In genomic region chr11:66534291-66534690, GRCm38 (mm10) we compare ENCODE assay signal across 23 mouse cellular contexts. TPM values are rescaled to one million over a fixed set of nuclear protein-coding genes. Genes with fewer than 3 reads are reported as not detected.
DNase-seq lines count a peak whose midpoint lies in the region; ATAC-seq and TF ChIP-seq lines count a peak whose summit lies in the region.
"Had no signal": no experiment of that assay in that cellular context is flagged by ENCODE, and none has a peak within 500 bp of the region (broad histone marks: within the 10 kb centered on the region; RNA-seq: fewer than 3 reads in every experiment).

No protein-coding gene starts in this region.

- no peak overlapping the region for H3K27ac ChIP-seq in midbrain, embryonic 11.5 days (ENCODE audit: low read depth, low read length)
- no peak overlapping the region for H3K27ac ChIP-seq in midbrain, embryonic 16.5 days (ENCODE audit: low read length)

- H3K36me3 ChIP-seq in midbrain, embryonic 11.5 days (ENCODE audit: control insufficient read depth, insufficient read depth, low read length) = no peaks in the 10 kb centered on the region
- H3K36me3 ChIP-seq in midbrain, embryonic 16.5 days (ENCODE audit: control insufficient read depth, insufficient read depth, low read length) = no peaks in the 10 kb centered on the region
- H3K36me3 ChIP-seq: G1E had no signal

- ATAC-seq in midbrain, embryonic 11.5 days (ENCODE audit: low FRiP score) = no peak
- no peak for ATAC-seq in midbrain, embryonic 16.5 days
- ATAC-seq: activated CD4-positive, CD25-positive, alpha-beta regulatory T cell, adult 4 months; CD4-positive, CD25-positive, alpha-beta regulatory T cell, adult 4 months; Patski had no signal

- no peak for TF ChIP-seq CTCF in brain, embryonic 14.5 days (IDR thresholded peaks at IDR 0.05; ENCODE audit: borderline replicate concordance, extremely low read depth, insufficient read depth, insufficient read length)

- H3K4me3 ChIP-seq in midbrain, embryonic 11.5 days (ENCODE audit: low read depth, low read length) = no peak overlapping the region
- no peak overlapping the region for H3K4me3 ChIP-seq in midbrain, embryonic 16.5 days (ENCODE audit: low read depth, low read length)

- no peak overlapping the region for H3K4me2 ChIP-seq in midbrain, embryonic 11.5 days
- H3K4me2 ChIP-seq in midbrain, embryonic 16.5 days (ENCODE audit: low read length) = no peak overlapping the region

- H3K27me3 ChIP-seq in midbrain, embryonic 11.5 days (ENCODE audit: control insufficient read depth, insufficient read depth, low read length) = no peaks in the 10 kb centered on the region
- no peaks in the 10 kb centered on the region for H3K27me3 ChIP-seq in midbrain, embryonic 16.5 days (ENCODE audit: control insufficient read depth, insufficient read depth, low read depth, low read length)
- H3K27me3 ChIP-seq: Patski had no signal

- no peak for TF ChIP-seq POLR2A in brain, embryonic 14.5 days (IDR thresholded peaks at IDR 0.05; ENCODE audit: borderline replicate concordance, extremely low read depth, insufficient read depth, insufficient read length, poor library complexity, severe bottlenecking)

- H3K9ac ChIP-seq in midbrain, embryonic 11.5 days (ENCODE audit: low read length) = no peak overlapping the region
- no peak overlapping the region for H3K9ac ChIP-seq in midbrain, embryonic 16.5 days (ENCODE audit: low read depth, low read length)

- DNase-seq in midbrain, embryonic 11.5 days (ENCODE audit: low spot score, missing footprints) = peak; percentile 83
- DNase-seq in retina, postnatal 1 day = peak; percentile 55
- no peak for DNase-seq in retina, embryonic 14.5 days (ENCODE audit: low spot score)
- peak; percentile 9 for DNase-seq in brain, embryonic 14.5 days (ENCODE audit: low read depth)
- DNase-seq in retina, postnatal 7 days (ENCODE audit: low read depth, low spot score) = peak; percentile 21
- no peak for DNase-seq in kidney, postnatal 36 days
- DNase-seq in yolk sac, embryonic 10.5 days (ENCODE audit: low spot score) = no peak
- DNase-seq: adrenal gland, adult 2 months; adrenal gland, adult 8-10 months; adrenal gland, postnatal 10 days; adrenal gland, postnatal 14 days; adrenal gland, postnatal 25 days; adrenal gland, postnatal 36 days; B cell, adult 2 months; cerebellum, adult 11 months; cerebellum, adult 11-12 months; cerebellum, adult 18-20 months had no signal

- WGBS in midbrain, embryonic 11.5 days = 41% methylated on average over 4 of the region's 4 CpGs
- WGBS in midbrain, embryonic 16.5 days = 35% methylated on average over 4 of the region's 4 CpGs

- no peaks in the 10 kb centered on the region for H3K4me1 ChIP-seq in midbrain, embryonic 11.5 days (ENCODE audit: control insufficient read depth, insufficient read depth, low read length)
- H3K4me1 ChIP-seq in midbrain, embryonic 16.5 days (ENCODE audit: control insufficient read depth, insufficient read depth, low read length) = no peaks in the 10 kb centered on the region

- H3K9me3 ChIP-seq in midbrain, embryonic 11.5 days (ENCODE audit: control insufficient read depth, low read length) = no peaks in the 10 kb centered on the region
- no peaks in the 10 kb centered on the region for H3K9me3 ChIP-seq in midbrain, embryonic 16.5 days (replicated peaks; ENCODE audit: control insufficient read depth, low read length, poor library complexity, severe bottlenecking)

RNA-seq across cellular contexts. Expression of gene Shisa6, which starts 8.5 kb away (rescaled TPM):
- 0.57 and 1.4 TPM in 2 replicates for polyA plus RNA-seq in midbrain, embryonic 11.5 days (2014; fragmentation: Nextera tagmentation; extraction: Ambion mirVana)
- 3.4 and 3.9 TPM in 2 replicates for polyA plus RNA-seq in midbrain, embryonic 16.5 days (2015; fragmentation: Nextera tagmentation; extraction: Ambion mirVana)
- 5.1 and 10.7 TPM in 2 replicates for polyA plus RNA-seq in brain, embryonic 14.5 days (2012; rRNA removed)
- polyA plus RNA-seq: activated CD4-positive, CD25-positive, alpha-beta regulatory T cell, adult 4 months; C2C12; CD4-positive, CD25-positive, alpha-beta regulatory T cell, adult 4 months; G1E; Patski had no signal

Comparison
In these comparisons a context has a peak if more than half of its experiments do, and no peak if none do; other contexts are left out.
1. DNase-seq: peak in midbrain, embryonic 11.5 days (single experiment), retina, postnatal 1 day (single experiment), brain, embryonic 14.5 days (single experiment) and retina, postnatal 7 days (single experiment); none in retina, embryonic 14.5 days (single experiment), kidney, postnatal 36 days (0 of 2) and yolk sac, embryonic 10.5 days (single experiment).